Mouse (Mus musculus) liver, adult 2 months (tissue): Measurements from ENCODE around the gene Olfm2. TPM values are rescaled to one million over a fixed set of nuclear protein-coding genes. Genes with fewer than 3 reads are reported as not detected.

Source experiments
- DNase-seq: peaks from one replicate; pipeline ENCODE4 v3.0.0-alpha.2; 2011; ENCODE audit warnings: low read depth, low spot score; ENCODE audit errors: extremely low read depth
- H3K27ac ChIP-seq: fragments of 200-500 bp; replicated peaks from 2 replicates; pipeline ENCODE4 v1.5.1; 2012; ENCODE audit warnings: low read depth, mild to moderate bottlenecking, control low read depth, inconsistent platforms, low read length; ENCODE audit not compliant: insufficient read depth
- H3K27me3 ChIP-seq: fragments of 200-500 bp; 2 replicates; pipeline ENCODE4 v1.6.1; 2012; ENCODE audit warnings: mild to moderate bottlenecking, moderate library complexity, low read length, inconsistent platforms; ENCODE audit not compliant: control insufficient read depth, insufficient read depth
- H3K36me3 ChIP-seq: fragments of 200-500 bp; 2 replicates; pipeline ENCODE4 v1.6.1; 2012; ENCODE audit warnings: low read length, inconsistent platforms; ENCODE audit not compliant: control insufficient read depth, insufficient read depth
- H3K4me1 ChIP-seq: fragments of 200-500 bp; 2 replicates; pipeline ENCODE4 v1.6.1; 2011; ENCODE audit warnings: low read length; ENCODE audit not compliant: control insufficient read depth, insufficient read depth
- H3K4me3 ChIP-seq: fragments of 200-500 bp; 2 replicates; pipeline ENCODE4 v1.5.1; 2011; ENCODE audit warnings: low read depth, mild to moderate bottlenecking, control low read depth, low read length, moderate library complexity; ENCODE audit not compliant: insufficient read depth
- H3K79me2 ChIP-seq: fragments of 200-500 bp; 2 replicates; pipeline ENCODE4 v1.6.1; 2012; ENCODE audit warnings: inconsistent platforms, mild to moderate bottlenecking, low read length, moderate library complexity; ENCODE audit not compliant: control insufficient read depth, insufficient read depth
- H3K9ac ChIP-seq: fragments of 200-500 bp; 2 replicates; pipeline ENCODE4 v1.6.1; 2012; ENCODE audit warnings: low read depth, mild to moderate bottlenecking, control low read depth, inconsistent platforms, low read length
- CTCF ChIP-seq: fragments of 200-500 bp; IDR thresholded peaks from 2 replicates; pipeline ENCODE4 v1.5.1; 2011; ENCODE audit warnings: low read depth, low read length, control low read depth
- POLR2A ChIP-seq: fragments of 200-500 bp; IDR thresholded peaks from 2 replicates; pipeline ENCODE4 v1.6.1; 2011; ENCODE audit warnings: low read length, control low read depth; ENCODE audit not compliant: insufficient read depth; ENCODE audit errors: extremely low read depth
- WGBS: fragments of 180-500 bp; shearing (Covaris S2); methylation state at CpG from one replicate; pipeline ENCODE4 v1.1.7; 2018; 5-methylcytosine and 5-hydroxymethylcytosine counted together
- polyA plus RNA-seq: library from polyadenylated mRNA; depleted of rRNA; stranded (reverse); fragments of >200 nt; gene quantifications from 2 replicates; pipeline ENCODE4 v1.2.3, GENCODE M21; 2012
- total RNA-seq: library from RNA; depleted of rRNA; stranded (reverse); fragments of >200 nt; gene quantifications from 2 replicates; pipeline ENCODE4 v1.2.3, GENCODE M21; 2014

Olfm2 gene
- total and polyA plus RNA-seq, 2 experiments, result 0.09 to 0.72 TPM

DNA sequence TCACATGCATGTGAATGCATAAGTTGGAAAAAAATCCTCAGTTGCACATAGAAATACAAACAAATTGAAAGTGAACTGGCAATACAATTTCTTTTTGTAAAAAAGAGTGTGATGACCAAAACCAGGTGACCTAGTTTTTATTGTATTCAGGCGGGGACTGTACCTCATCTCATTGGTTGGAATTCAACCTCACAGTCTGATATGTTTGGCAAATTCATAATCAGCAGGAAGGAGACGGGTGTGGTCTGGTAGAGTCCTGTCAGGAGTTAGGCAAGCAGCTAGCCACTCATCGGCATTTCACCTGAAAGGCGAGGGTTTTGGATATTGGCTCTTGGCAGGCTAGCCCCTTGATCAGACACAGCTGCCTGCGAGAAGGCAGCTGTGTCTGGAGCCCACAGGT, 3.1 kb upstream of the Olfm2 start:
- 76% methylated on average over 5 of the region's 5 CpGs for WGBS
- no peaks in the 10 kb centered on the region for H3K36me3 ChIP-seq
- H3K79me2 ChIP-seq, result no peaks in the 10 kb centered on the region
- H3K4me1 ChIP-seq, result peaks cover 10% of the 10 kb centered on the region
- no peak overlapping the region for H3K9ac ChIP-seq
- no peak for TF ChIP-seq POLR2A
- no peak for TF ChIP-seq CTCF
- no peak overlapping the region for H3K4me3 ChIP-seq
- no peak overlapping the region for H3K27ac ChIP-seq
- no peaks in the 10 kb centered on the region for H3K27me3 ChIP-seq
- DNase-seq, result no peak

DNA sequence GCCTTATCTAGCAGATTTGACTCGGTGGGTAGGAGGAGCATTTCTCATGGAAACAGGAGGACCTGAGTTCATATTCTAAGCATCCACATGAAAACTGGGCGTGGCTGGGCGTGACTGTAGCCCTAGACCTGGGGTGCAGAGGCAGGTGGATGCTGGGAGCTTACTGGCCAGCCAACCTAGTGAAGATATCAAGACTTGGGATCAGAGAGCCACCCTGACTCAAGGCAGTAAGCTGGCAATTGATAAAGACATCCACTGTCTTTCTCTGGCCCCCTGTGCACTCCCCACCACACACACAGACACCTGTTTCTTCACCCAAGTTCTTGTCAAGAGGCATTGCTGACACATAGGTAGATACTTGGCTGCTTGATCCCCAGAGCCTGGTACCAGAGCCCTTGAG, 2.4 kb upstream of the Olfm2 start:
- Histone ChIP-seq H3K36me3 (no peaks in the 10 kb centered on the region), H3K4me1 (peaks cover 10% of the 10 kb centered on the region), H3K79me2 (no peaks in the 10 kb centered on the region), H3K9ac (no peak overlapping the region), H3K27ac (no peak overlapping the region), H3K4me3 (no peak overlapping the region), H3K27me3 (no peaks in the 10 kb centered on the region)
- TF ChIP-seq CTCF, result no peak
- no peak for TF ChIP-seq POLR2A
- no peak for DNase-seq
- WGBS, result 55% methylated on average over 3 of the region's 3 CpGs

DNA sequence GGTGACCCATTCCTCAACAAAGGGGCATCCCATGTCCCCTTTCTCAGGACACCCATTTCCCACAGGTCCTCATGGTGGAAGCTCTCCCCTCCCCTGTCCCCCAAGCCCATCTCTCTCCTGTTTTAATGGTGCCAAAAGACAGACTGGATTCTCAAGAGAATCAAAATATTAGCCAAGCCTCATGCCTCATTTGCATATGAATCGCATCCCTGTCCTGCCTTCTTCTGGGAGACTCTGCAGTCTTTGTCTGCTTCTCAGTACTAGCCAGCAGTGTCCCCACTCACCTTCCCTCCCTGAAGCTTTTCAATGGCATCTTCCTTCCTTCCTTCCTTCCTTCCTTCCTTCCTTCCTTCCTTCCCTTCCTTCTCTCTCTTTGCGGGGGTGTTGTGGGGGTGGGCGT, 1.5 kb upstream of the Olfm2 start:
- no peak for DNase-seq
- TF ChIP-seq CTCF (no peak), POLR2A (no peak)
- no peaks in the 10 kb centered on the region for H3K79me2 ChIP-seq
- H3K4me1 ChIP-seq, result peaks cover 10% of the 10 kb centered on the region
- no peaks in the 10 kb centered on the region for H3K36me3 ChIP-seq
- no peak overlapping the region for H3K4me3 ChIP-seq
- no peak overlapping the region for H3K27ac ChIP-seq
- H3K27me3 ChIP-seq, result no peaks in the 10 kb centered on the region
- H3K9ac ChIP-seq, result no peak overlapping the region
- WGBS, result 20% methylated on average over 3 of the region's 3 CpGs

DNA sequence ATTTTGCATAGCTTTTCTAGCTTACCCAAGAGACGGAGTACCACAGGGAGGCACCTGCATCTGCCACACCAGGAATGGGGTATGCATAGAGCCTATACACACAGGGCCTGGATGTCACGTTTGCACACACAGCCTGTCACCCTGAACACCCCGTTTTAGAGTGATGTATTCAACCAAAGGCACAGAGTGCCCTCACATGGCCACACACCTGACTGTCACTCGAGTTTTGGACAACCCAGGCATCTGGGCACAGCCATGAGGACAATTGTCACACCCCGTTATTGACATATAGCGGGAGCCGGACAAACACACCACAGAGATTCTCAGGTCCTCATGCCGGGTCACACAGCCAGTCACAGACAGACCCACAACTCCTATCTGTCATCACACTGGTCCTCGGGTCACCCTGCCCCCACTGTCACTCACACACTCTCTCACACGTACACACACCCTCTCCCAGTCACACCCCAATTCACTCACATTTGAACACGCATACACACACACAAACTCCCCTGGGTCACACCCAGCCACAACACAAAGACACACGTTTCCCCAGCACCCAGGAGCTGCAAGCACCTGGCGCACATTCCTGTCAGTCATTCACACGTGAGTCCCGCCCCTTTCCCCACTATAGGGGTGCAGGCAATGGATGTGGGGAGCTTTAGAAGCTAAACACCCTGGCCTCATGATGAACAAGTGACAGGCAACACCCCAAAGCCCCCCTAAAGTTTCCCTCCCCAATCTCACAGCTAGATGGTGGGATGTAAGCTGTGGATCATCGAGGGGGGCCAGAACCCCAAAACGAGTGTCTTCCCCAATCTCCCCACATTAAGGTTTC, 801 bp downstream of the Olfm2 start:
- Histone ChIP-seq H3K36me3 (no peaks in the 10 kb centered on the region), H3K4me3 (no peak overlapping the region), H3K27ac (no peak overlapping the region), H3K9ac (peak overlapping the region; percentile 52; the same call in 1 of the 2 replicates), H3K27me3 (no peaks in the 10 kb centered on the region), H3K4me1 (peaks cover 11% of the 10 kb centered on the region), H3K79me2 (no peaks in the 10 kb centered on the region)
- no peak for TF ChIP-seq CTCF
- no peak for TF ChIP-seq POLR2A
- 13% methylated on average over 17 of the region's 17 CpGs for WGBS
- peak; percentile 27 for DNase-seq

DNA sequence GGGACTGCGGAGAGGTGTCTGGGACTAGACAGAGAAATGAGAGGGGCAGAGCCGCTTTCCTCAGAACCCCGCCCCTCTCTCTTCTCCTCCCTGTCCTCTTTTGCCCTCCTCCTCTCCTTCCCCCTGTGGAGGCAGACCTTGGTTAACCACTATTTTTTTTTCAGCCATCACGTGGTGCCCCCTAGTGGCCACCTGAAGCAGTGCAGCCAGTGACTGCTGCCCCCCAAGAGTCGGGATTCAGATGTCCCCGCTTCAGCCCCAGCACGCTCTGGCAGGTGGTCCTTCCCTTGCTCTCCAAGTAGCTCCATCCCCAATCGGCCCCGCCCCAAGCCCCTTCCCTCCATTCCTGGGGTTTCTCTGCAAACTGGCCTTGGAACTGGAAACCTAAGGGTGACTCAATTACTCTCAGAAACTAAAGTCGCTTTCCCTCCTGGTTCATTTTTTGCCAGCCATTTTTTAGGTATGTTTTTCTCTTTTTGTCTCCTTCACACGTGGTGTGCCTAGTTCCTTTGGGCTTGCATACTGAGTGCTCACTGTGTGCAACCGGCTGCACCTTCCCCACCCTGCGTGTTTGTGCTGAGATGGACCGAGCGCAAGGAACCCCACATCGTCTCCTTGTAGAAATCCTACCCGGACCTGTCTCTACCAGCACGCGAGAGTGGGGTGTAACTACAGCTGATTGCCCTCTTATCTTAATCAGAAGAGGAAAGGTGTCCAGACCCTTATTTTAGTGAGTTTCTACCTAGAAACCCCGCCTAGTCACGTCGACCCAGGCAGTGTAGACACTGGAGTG, 2.0 kb downstream of the Olfm2 start:
- DNase-seq, result no peak
- Histone ChIP-seq H3K36me3 (no peaks in the 10 kb centered on the region), H3K9ac (no peak overlapping the region), H3K4me1 (peaks cover 11% of the 10 kb centered on the region), H3K4me3 (no peak overlapping the region), H3K27ac (no peak overlapping the region), H3K27me3 (no peaks in the 10 kb centered on the region), H3K79me2 (no peaks in the 10 kb centered on the region)
- peak; percentile 79 for TF ChIP-seq CTCF
- TF ChIP-seq POLR2A, result no peak
- 33% methylated on average over 22 of the region's 22 CpGs for WGBS
